Mouse (Mus musculus) cerebellum, adult 2 months (tissue): ENCODE data around the gene Smo.

Experiments used
- CTCF ChIP-seq: fragments of 200-500 bp; IDR thresholded peaks from 2 replicates; pipeline ENCODE4 v1.5.1; 2011; ENCODE audit warnings: low read depth, mild to moderate bottlenecking, control low read depth, low read length, moderate library complexity, borderline replicate concordance; ENCODE audit not compliant: insufficient read depth
- POLR2A ChIP-seq: fragments of 200-500 bp; IDR thresholded peaks from 2 replicates; pipeline ENCODE4 v1.6.1; 2011; ENCODE audit warnings: low read length, control low read depth, borderline replicate concordance; ENCODE audit not compliant: insufficient read depth

DNA sequence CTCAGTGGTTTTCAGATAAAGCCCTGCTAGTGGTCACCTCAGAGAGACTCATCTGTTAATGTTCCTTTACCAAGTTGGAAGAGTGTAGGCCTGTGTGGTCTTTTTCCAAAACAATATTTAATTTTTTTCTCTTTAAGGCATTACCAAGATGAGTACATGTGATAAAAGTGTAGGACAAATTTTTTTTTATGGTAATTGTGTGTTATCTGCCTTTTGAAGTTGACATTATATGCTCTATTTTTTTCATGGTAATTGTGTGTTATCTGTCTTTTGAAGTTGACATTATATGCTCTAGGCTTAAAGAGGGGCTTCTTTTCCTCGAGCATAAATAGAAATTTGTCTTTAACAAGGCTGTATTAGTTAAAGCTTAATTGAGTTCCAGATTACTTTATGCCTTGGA, 46.9 kb downstream of the Smo start:
- TF ChIP-seq POLR2A (no peak), CTCF (no peak)
